Mouse (Mus musculus): ENCODE results near the gene Birc3. TPM values are rescaled to one million over a fixed set of nuclear protein-coding genes. Genes with fewer than 3 reads are reported as not detected.

Birc3 gene
- total RNA-seq, 2 experiments from 2014 or later: 2.7 to 3.8 TPM

DNA sequence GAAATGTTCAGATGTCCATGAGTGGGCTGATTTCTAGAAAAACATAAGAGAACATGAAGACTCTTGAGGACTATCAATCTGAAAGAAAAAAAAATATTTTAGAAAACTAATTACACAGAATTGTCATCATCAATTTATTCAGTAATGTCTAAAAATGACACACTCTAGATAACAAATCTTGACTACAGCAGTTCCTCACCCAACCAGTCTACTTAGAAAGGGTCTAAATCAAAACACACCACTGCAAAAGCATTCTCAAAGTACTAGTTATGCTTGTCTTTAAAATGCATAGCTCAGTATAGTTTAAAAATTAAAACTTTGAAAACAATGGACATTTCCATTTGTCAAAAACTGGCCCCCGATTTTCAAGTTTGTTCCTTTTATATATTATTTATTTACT is 37.7 kb downstream of the Birc3 start:
- no peak for DNase-seq (ENCODE audit: low spot score in 2 of 2)

DNA sequence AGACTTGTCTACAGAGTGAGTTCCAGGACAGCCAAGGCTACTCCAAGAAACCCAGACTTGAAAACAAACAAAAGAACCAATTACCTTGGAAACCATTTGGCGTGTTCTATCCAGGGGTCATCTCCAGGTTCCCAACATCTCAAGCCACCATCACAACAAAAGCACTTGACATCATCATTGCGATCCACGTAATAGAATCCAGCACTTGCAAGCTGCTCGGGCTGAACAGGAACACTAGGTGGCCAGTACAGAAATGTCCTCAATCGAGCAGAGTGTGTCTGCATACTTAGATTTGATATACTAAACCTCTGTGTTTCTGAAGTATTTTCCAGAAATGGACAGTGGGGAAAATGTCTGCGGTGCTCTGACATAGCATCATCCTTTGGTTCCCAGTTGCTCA is 39.6 kb downstream of the Birc3 start:
- intact Hi-C loops (cut with DNase I): loop anchor here (10.0 kb wide), 2 partner anchors 301 to 649 kb away; partner anchors contain the start of genes Cep126, Dcun1d5 and Dync2h1

More for the DNA sequence above, 37.7 kb downstream of the Birc3 start:
- intact Hi-C loops (cut with DNase I): loop anchor here (5.0 to 10.0 kb wide), 3 partner anchors 233 to 651 kb away; partner anchors contain the start of genes Cep126, Dcun1d5 and Dync2h1

DNA sequence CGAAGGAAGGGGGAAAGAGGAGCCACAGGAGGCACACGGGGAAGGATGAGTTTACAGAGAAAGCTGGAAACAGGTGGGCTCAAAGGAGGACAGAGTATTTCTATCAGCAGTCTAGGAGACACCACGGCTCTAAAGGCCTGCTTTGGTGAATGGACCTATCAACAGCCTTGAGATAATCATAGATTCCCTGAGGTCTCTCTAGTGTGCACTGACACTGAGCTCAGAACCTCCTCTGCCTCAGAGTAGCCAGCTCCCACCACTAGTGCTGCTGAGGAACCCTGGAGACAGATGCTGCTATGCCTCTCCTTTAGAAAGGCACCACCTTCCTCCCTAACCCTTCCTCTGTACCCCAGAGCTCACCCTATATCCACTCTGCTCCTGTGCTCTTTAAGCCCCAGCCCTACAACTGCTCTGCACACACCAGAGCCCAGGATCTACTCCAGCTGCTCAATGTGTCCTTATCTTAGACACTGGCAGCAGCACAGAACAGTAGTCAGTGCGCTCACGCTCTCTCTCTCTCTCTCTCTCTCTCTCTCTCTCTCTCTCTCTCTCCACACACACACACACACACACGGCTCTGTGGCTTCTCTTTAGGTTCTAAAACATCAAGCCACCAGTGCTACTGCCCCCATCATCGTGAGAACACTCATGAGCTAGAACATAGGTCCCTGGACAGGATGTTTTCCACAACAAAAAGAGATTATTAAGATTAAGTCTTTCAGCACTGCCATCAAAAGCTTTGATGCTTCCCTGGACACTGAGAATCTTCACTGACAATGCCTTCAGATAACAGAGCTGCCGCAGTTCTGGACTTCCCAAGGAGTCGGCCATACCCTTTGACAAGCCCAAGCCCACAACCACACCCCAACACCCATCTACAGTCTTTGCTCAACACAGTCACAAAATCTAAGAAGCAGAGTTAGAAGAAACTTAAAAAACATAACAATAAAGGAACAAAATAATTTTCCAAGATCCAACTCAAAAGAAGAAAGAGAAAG is 43.2 kb downstream of the Birc3 start:
- no peak for DNase-seq (ENCODE audit: low spot score in 2 of 2)
- intact Hi-C loops (cut with DNase I): loop anchor here (10.0 kb wide), 3 partner anchors 115 to 645 kb away; partner anchors contain the start of genes Cep126, Dcun1d5 and Dync2h1

More for the DNA sequence above, 39.6 kb downstream of the Birc3 start:
- DNase-seq (ENCODE audit: low spot score in 2 of 2): no peak

DNA sequence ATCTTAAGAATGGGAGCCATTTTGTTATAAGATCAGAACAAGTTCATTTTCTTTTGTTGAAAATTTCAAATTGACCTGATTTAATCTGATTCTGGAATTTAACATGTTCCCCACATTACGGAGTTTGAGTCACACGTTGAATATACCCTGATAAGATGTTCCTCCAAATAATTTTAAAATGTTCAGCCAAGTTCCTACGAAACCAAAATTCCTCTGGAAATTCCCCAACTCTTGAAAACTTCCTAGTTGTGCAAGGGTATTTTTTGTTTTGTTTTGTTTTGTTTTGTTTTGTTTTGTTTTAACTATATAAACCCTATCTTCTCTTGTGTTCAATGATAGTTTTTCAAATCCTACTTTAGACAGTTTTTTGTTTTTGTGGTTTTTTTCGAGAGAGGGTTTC is 44.3 kb downstream of the Birc3 start:
- intact Hi-C loops (cut with DNase I): loop anchor here (10.0 kb wide), 1 partner anchor 114 kb away; no protein-coding TSS in a partner anchor
- no peak for DNase-seq (ENCODE audit: low spot score in 2 of 2)

DNA sequence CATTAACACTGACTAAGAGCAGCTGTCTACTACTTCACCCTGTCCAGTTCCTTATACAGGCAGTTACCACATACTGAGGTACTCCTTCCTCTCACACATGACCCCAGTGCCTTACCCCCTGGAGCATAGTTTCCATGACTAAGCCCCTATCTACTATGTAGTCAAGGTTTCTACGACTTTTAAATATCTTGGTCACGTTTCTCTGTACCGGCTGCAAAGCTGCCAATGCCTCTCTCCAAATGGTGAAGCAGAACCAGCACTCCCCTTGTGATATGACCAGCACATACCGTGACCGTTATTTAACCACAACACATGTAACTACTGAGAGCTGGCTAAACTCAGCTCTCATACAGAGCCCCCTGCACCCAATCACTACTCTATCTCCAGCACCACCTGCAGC is 48.1 kb downstream of the Birc3 start:
- intact Hi-C loops (cut with DNase I): loop anchor here (5.0 to 10.0 kb wide), 2 partner anchors 110 to 218 kb away; no protein-coding TSS in a partner anchor
- no peak for DNase-seq (ENCODE audit: low spot score in 2 of 2)

DNA sequence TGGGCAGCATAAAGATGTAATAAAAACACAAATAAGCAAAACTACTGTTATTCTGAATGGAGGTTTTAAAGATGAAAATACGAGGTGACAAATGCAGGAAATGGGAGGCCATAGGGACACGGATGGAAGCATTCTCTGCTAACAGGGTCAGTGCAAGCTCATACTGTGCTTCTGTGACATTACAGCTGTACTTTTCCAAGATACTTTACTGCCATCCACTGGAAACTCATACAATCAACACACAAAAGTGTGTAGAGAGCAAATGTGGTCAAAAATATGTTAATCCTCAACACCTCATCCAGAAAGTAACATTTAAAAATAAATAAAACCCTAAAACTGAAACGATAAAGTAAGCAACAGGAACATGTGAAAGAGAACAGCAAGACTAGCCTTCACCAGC is 50.2 kb downstream of the Birc3 start:
- intact Hi-C loops (cut with DNase I): loop anchor here (5.0 to 10.0 kb wide), 2 partner anchors 108 to 215 kb away; no protein-coding TSS in a partner anchor
- DNase-seq (ENCODE audit: low spot score in 2 of 2): no peak

DNA sequence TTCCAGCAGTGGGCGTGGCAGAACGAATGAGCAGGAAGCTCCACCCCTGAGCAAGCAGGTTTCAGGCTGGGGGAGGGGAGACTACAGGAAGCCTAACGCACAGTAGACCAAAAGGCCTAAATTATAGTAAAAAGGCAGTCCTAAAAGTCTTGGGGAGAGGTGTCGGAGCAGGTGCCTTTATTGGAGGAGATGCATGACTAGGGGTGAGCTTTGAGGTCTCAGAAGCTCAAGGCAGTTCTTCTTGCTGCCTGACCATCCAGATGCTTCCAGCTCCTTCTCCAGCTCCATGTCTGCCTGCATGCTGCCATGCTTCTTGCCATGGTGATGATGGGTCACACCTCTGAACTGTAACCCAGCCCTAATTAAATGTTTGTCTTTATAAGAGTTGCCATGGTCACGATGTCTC is 67.9 kb downstream of the Birc3 start:
- no peak for DNase-seq (ENCODE audit: low spot score in 2 of 2)
- intact Hi-C loops (cut with DNase I): no loop called here

Other genes with a start within 250 kb of the Birc3 start
- not detected for gene Mmp20, start 245.0 kb downstream of the Birc3 start, total RNA-seq (2021)
- gene Mmp7, start 181.1 kb downstream of the Birc3 start, total RNA-seq (2021): not detected
- gene Tmem123, start 109.1 kb downstream of the Birc3 start, total RNA-seq (2021): 1 to 10 TPM; 9.9 to 10.0 TPM
- gene Birc2, start 36.1 kb downstream of the Birc3 start, total RNA-seq (2021): 10 to 100 TPM; 35.1 to 37.5 TPM
- gene Yap1, start 131.4 kb upstream of the Birc3 start, total RNA-seq (2021): 10 to 100 TPM; 17.0 TPM
- gene Cfap300, start 169.6 kb upstream of the Birc3 start, total RNA-seq (2021): 1 to 10 TPM; 8.4 to 9.9 TPM

Data from left cerebral cortex, postnatal 25 days (tissue).